Comparison of ENCODE assay signal across 9 mouse cellular contexts in genomic region chr8:111680423-111681028, GRCm38 (mm10). TPM values are rescaled to one million over a fixed set of nuclear protein-coding genes. Genes with fewer than 3 reads are reported as not detected.
DNase-seq lines count a peak whose midpoint lies in the region; TF ChIP-seq lines count a peak whose summit lies in the region.
"Had no signal": no experiment of that assay in that cellular context is flagged by ENCODE, and none has a peak within 500 bp of the region (broad histone marks: within the 10 kb centered on the region; RNA-seq: fewer than 3 reads in every experiment).

No protein-coding gene starts in this region.

- intact Hi-C loops in left cerebral cortex, adult 2 months (cut with DNase I), result no loop called here

- TF ChIP-seq CTCF in cerebellum, adult 2 months (IDR thresholded peaks at IDR 0.05; ENCODE audit: borderline replicate concordance, insufficient read depth, low read depth, low read length), result peak; percentile 34; the same call in 1 of the 2 replicates
- peak; percentile 3; the same call in 1 of the 2 replicates for TF ChIP-seq CTCF in left cerebral cortex, adult 2 months (IDR thresholded peaks at IDR 0.05)

- H3K4me3 ChIP-seq in cerebellum, adult 2 months (replicated peaks; ENCODE audit: insufficient read depth, low read depth, low read length), result no peak overlapping the region
- H3K4me3 ChIP-seq in left cerebral cortex, adult 2 months, result no peak overlapping the region
- peak overlapping the region; percentile 32; the same call in 1 of the 2 replicates for H3K4me3 ChIP-seq in embryonic facial prominence, embryonic 10.5 days

- H3K4me1 ChIP-seq in cerebellum, adult 2 months (ENCODE audit: control insufficient read depth, insufficient read depth, low read length), result no peaks in the 10 kb centered on the region
- no peaks in the 10 kb centered on the region for H3K4me1 ChIP-seq in embryonic facial prominence, embryonic 10.5 days

- TF ChIP-seq POLR2A in cerebellum, adult 2 months (IDR thresholded peaks at IDR 0.05; ENCODE audit: borderline replicate concordance, insufficient read depth, low read length), result no peak

- no peaks in the 10 kb centered on the region for H3K36me3 ChIP-seq in embryonic facial prominence, embryonic 10.5 days (replicated peaks)

- H3K27ac ChIP-seq in cerebellum, adult 2 months (ENCODE audit: insufficient read depth, low read length), result no peak overlapping the region
- H3K27ac ChIP-seq in left cerebral cortex, adult 2 months, result no peak overlapping the region
- H3K27ac ChIP-seq in embryonic facial prominence, embryonic 10.5 days (replicated peaks), result 0 out of 2 replicates have a peak overlapping the region, but pooled peaks have one; percentile 24

- DNase-seq in cerebellum, adult 2 months, result no peak
- DNase-seq in cerebellum, adult 9-11 months, result no peak
- DNase-seq in left cerebral cortex, adult 2 months (ENCODE audit: extremely low spot score in 1 of 2, low spot score in 2 of 2), result no peak
- no peak for DNase-seq in left cerebral cortex, adult 11 months (ENCODE audit: low spot score)
- peak; percentile 41 for DNase-seq in embryonic facial prominence, embryonic 10.5 days (ENCODE audit: low spot score)
- peak; percentile 40 for DNase-seq in mesoderm, embryonic 11.5 days (ENCODE audit: low read depth, low spot score)
- no peak for DNase-seq in spleen, adult 18-20 months
- no peak for DNase-seq in adrenal gland, postnatal 25 days

- no peaks in the 10 kb centered on the region for H3K27me3 ChIP-seq in cerebellum, adult 2 months (ENCODE audit: control insufficient read depth, insufficient read depth, low read length)
- H3K27me3 ChIP-seq in embryonic facial prominence, embryonic 10.5 days (replicated peaks; ENCODE audit: low read depth, poor library complexity, severe bottlenecking), result 0 out of 2 replicates have a peak, but pooled peaks cover 3% of the 10 kb centered on the region

- peaks cover 7% of the 10 kb centered on the region for H3K9me3 ChIP-seq in embryonic facial prominence, embryonic 10.5 days

- WGBS in cerebellum, adult 2 months, result 45% methylated on average over 17 of the region's 17 CpGs
- WGBS in embryonic facial prominence, embryonic 10.5 days, result 40% methylated on average over 17 of the region's 17 CpGs

RNA-seq across cellular contexts. Expression of gene Ctrb1, which starts 10.3 kb away (rescaled TPM):
- polyA plus RNA-seq in cerebellum, adult 2 months (2012; rRNA removed), result 0.29 and 0.33 TPM in 2 replicates
- not detected for total RNA-seq in left cerebral cortex, adult 2 months (2021)
- polyA plus RNA-seq in embryonic facial prominence, embryonic 10.5 days (2016; fragmentation: Nextera tagmentation; extraction: Ambion mirVana), result not detected in 2 replicates
- not detected in 2 replicates for total RNA-seq in adrenal gland, postnatal 25 days (2021)
- total RNA-seq: layer of hippocampus, postnatal 10 days had no signal

RNA-seq across cellular contexts. Expression of gene Zfp1, which starts 37.3 kb away (rescaled TPM):
- polyA plus RNA-seq in cerebellum, adult 2 months (2012; rRNA removed), result 23.7 and 26.0 TPM in 2 replicates
- 10 to 100 TPM; 22.0 to 23.5 TPM for total RNA-seq in left cerebral cortex, adult 2 months (2021)
- polyA plus RNA-seq in embryonic facial prominence, embryonic 10.5 days (2016; fragmentation: Nextera tagmentation; extraction: Ambion mirVana), result 20.2 and 20.9 TPM in 2 replicates
- total RNA-seq in adrenal gland, postnatal 25 days (2021), result 10.0 and 10.9 TPM in 2 replicates

RNA-seq across cellular contexts. Expression of gene Ldhd, which starts 50.4 kb away (rescaled TPM):
- 22.9 and 24.4 TPM in 2 replicates for polyA plus RNA-seq in cerebellum, adult 2 months (2012; rRNA removed)
- 10 to 100 TPM; 10.1 to 10.8 TPM for total RNA-seq in left cerebral cortex, adult 2 months (2021)
- 0.23 and 0.25 TPM in 2 replicates for polyA plus RNA-seq in embryonic facial prominence, embryonic 10.5 days (2016; fragmentation: Nextera tagmentation; extraction: Ambion mirVana)
- total RNA-seq in adrenal gland, postnatal 25 days (2021), result 60.3 and 66.8 TPM in 2 replicates

Comparison
In these comparisons a context has a peak if more than half of its experiments do, and no peak if none do; other contexts are left out.
1. DNase-seq: peak in embryonic facial prominence, embryonic 10.5 days (single experiment) and mesoderm, embryonic 11.5 days (single experiment); none in cerebellum, adult 2 months (0 of 2), cerebellum, adult 9-11 months (single experiment), left cerebral cortex, adult 2 months (0 of 2), left cerebral cortex, adult 11 months (single experiment), spleen, adult 18-20 months (0 of 2) and adrenal gland, postnatal 25 days (single experiment).